Mouse (Mus musculus) hematopoietic stem cell, adult 5-6 weeks (primary cell): ENCODE measurements around the gene Comp. TPM values are rescaled to one million over a fixed set of nuclear protein-coding genes. Genes with fewer than 3 reads are reported as not detected.

Experiments
- ATAC-seq, 2 experiments: fragments of 125-278 bp in 1 of 2; replicated peaks in 1 of 2; 2 replicates each; pipeline ENCODE4 v1.8.0; 2016 to 2017; ENCODE audit warnings: inconsistent platforms in 2 of 2, mild to moderate bottlenecking in 2 of 2, moderate number of reproducible peaks in 2 of 2, low read depth in 1 of 2, moderate TSS enrichment in 1 of 2; ENCODE audit not compliant: low FRiP score in 2 of 2, poor library complexity in 2 of 2, severe bottlenecking in 2 of 2, insufficient read depth in 1 of 2, low TSS enrichment in 1 of 2
- total RNA-seq: library from RNA; stranded (forward); fragments of 172-1452, 232-1000 nt; gene quantifications from 2 replicates; pipeline ENCODE4 v1.2.3, GENCODE M21; 2017

The Comp gene
- total RNA-seq, 1 experiment from 2014 or later = 4.1 TPM

GRCm38 (mm10) chr8:70415540-70416451 lies 42.4 kb downstream of the Comp start:
- peak in 1 of 2 experiments; percentile 48; a peak in 1 of 4 replicates for ATAC-seq

DNA sequence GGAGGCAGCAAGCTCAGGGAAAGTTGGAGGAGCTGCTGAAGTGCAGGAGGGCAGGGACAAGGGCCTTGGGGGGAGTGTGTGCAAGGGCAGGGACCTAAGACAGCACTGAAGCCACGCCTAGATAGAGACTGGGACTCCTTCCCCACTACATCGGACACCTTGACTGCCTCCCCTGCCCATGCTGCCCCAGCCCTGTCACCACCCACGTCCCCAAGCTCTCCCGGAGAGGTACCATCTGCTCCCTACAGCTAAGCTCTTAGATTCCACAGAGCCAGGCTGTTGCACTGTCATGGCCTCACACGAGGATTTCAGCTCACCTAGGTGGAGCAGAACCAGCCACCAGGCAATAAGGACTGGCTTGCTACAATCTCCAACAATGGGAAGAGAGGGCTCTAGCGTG lies 43.6 kb downstream of the Comp start:
- no peak for ATAC-seq

GRCm38 (mm10) chr8:70417914-70418313 lies 44.6 kb downstream of the Comp start:
- no peak for ATAC-seq

DNA sequence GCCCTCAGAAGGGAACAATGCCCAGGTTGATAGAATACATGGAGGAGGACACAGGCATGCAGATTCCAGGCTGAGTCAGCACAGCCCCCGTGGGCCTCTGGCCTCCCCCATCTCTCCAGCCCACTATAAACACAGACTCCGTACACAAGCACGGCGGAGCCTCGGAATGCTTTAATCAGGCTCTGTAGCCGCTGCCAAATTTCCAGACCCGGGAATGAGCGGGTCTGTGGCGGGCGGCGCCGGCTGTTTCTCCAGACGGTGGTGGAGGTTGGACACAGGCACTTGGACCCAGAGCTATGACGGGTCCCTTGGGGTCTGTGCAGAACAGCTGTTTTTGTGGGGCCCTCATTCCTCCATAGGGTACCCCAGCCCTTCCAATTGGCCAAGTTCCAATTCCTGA lies 45.6 kb downstream of the Comp start:
- no peak for ATAC-seq

GRCm38 (mm10) chr8:70419879-70420643 lies 46.7 kb downstream of the Comp start:
- no peak for ATAC-seq

DNA sequence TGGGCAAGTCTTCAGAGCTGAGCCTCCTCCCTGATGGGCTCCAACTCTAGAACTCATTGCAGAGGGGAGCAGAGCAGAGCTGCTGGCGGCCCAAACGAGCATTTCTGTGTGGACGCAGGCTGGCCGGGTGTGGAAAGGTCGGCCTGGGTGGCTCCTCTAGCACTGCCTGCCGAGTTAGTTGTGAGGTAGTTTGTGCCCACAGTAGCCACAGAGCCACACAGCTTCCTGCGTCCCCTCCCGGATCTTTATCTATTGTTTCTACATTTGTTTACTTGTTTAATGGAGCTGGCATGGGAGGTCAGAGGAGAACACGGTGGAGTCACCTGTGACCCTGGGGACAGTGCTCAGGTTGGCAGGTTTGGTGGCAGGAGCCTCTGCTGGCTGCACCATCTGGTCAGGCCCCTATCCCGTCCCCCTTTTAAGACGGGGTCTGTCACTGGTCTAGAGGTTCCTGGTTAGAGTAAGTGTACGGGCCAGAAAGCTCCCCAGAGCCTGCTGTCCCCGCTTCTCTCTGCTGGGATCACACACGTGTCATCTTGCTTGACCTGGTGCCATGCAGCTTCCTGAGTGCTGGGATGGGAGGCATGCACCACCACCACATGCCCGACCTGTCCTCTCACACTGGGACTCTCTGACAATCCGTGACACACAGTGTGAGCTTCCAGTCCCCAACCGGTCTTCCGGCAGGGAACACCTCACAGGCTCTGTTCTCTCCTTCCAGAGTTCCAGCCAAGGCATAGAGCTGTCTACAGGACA lies 48.2 kb downstream of the Comp start:
- ATAC-seq = no peak; a peak in 1 of 4 replicates

- ATAC-seq = no peak
Observed at GRCm38 (mm10) chr8:70422722-70423121, 49.4 kb downstream of the Comp start.

GRCm38 (mm10) chr8:70426300-70426907 lies 53.0 kb downstream of the Comp start:
- peak; percentile 76 to 78 for ATAC-seq

GRCm38 (mm10) chr8:70431213-70431612 lies 57.9 kb downstream of the Comp start:
- no peak for ATAC-seq

Other genes with a start within 250 kb of the Comp start
- 11.4 and 13.9 TPM in 2 replicates for gene Nr2c2ap, start 242.2 kb upstream of the Comp start, total RNA-seq
- 6.8 and 22.8 TPM in 2 replicates for gene Rfxank, start 234.4 kb upstream of the Comp start, total RNA-seq
- gene Borcs8, start 234.1 kb upstream of the Comp start, total RNA-seq = 39.0 and 43.0 TPM in 2 replicates
- gene Mef2b, start 233.8 kb upstream of the Comp start, total RNA-seq = 0.25 TPM in 1 of 2 replicates, not detected in the other
- 10.8 and 17.1 TPM in 2 replicates for gene Tmem161a, start 201.2 kb upstream of the Comp start, total RNA-seq
- gene Slc25a42, start 161.3 kb upstream of the Comp start, total RNA-seq = 1.9 and 4.2 TPM in 2 replicates
- gene Sugp2, start 139.3 kb upstream of the Comp start, total RNA-seq = 52.8 and 62.7 TPM in 2 replicates
- gene Armc6, start 139.1 kb upstream of the Comp start, total RNA-seq = 3.4 and 4.3 TPM in 2 replicates
- gene Homer3, start 90.7 kb upstream of the Comp start, total RNA-seq = 21.1 and 38.2 TPM in 2 replicates
- 96.3 and 103 TPM in 2 replicates for gene Ddx49, start 71.1 kb upstream of the Comp start, total RNA-seq
- gene Cope, start 71.0 kb upstream of the Comp start, total RNA-seq = 63.0 and 75.0 TPM in 2 replicates
- 1.2 TPM in 1 of 2 replicates, not detected in the other for gene Cers1, start 57.8 kb upstream of the Comp start, total RNA-seq
- gene Gdf1, start 43.7 kb upstream of the Comp start, total RNA-seq = not detected in 2 replicates
- gene Upf1, start 20.3 kb upstream of the Comp start, total RNA-seq = 27.1 and 34.1 TPM in 2 replicates
- 5.9 and 7.1 TPM in 2 replicates for gene Crtc1, start 66.0 kb downstream of the Comp start, total RNA-seq
- 7.8 and 7.9 TPM in 2 replicates for gene Klhl26, start 103.4 kb downstream of the Comp start, total RNA-seq
- gene Tmem59l, start 113.8 kb downstream of the Comp start, total RNA-seq = 0.20 TPM in 1 of 2 replicates, not detected in the other
- gene Crlf1, start 119.6 kb downstream of the Comp start, total RNA-seq = not detected in 2 replicates
- 32.8 and 38.3 TPM in 2 replicates for gene Rex1bd, start 133.2 kb downstream of the Comp start, total RNA-seq
- 2,498 and 4,881 TPM in 2 replicates for gene Uba52, start 137.2 kb downstream of the Comp start, total RNA-seq
- gene Fkbp8, start 154.2 kb downstream of the Comp start, total RNA-seq = 112 and 114 TPM in 2 replicates
- gene Kxd1, start 154.4 kb downstream of the Comp start, total RNA-seq = 66.1 and 70.0 TPM in 2 replicates
- gene Ell, start 165.9 kb downstream of the Comp start, total RNA-seq = 9.2 and 14.3 TPM in 2 replicates
- gene Isyna1, start 220.8 kb downstream of the Comp start, total RNA-seq = 20.4 and 26.0 TPM in 2 replicates
- 24.8 and 88.6 TPM in 2 replicates for gene Ssbp4, start 235.3 kb downstream of the Comp start, total RNA-seq
- gene Lrrc25, start 242.6 kb downstream of the Comp start, total RNA-seq = 1.7 and 2.3 TPM in 2 replicates